Mouse (Mus musculus) intestine, embryonic 14.5 days (tissue): ENCODE measurements around the gene Lypla2. TPM values are rescaled to one million over a fixed set of nuclear protein-coding genes. Genes with fewer than 3 reads are reported as not detected.

Experiments
- ATAC-seq: fragments of 200-750 bp; cut with Nextera tagmentation; replicated peaks from 2 replicates; pipeline ENCODE4 v1.8.0; 2017; ENCODE audit warnings: low read depth, moderate number of reproducible peaks, moderate TSS enrichment, moderate library complexity; ENCODE audit not compliant: low FRiP score, low TSS enrichment
- DNase-seq: peaks from one replicate; pipeline ENCODE4 v3.0.0-alpha.2; 2018; ENCODE audit warnings: low spot score
- H3K27ac ChIP-seq: fragments of 300-500 bp; sonication (generic); 2 replicates; pipeline ENCODE4 v1.5.1; 2014; ENCODE audit warnings: low read depth, mild to moderate bottlenecking, control low read depth
- H3K27me3 ChIP-seq: fragments of 300-500 bp; sonication (generic); replicated peaks from 2 replicates; pipeline ENCODE4 v1.6.1; 2014; ENCODE audit warnings: low read length, control low read depth; ENCODE audit not compliant: control insufficient read depth, insufficient read depth
- H3K36me3 ChIP-seq: fragments of 300-500 bp; sonication (generic); 2 replicates; pipeline ENCODE4 v1.6.1; 2014; ENCODE audit warnings: low read length, control low read depth; ENCODE audit not compliant: control insufficient read depth, insufficient read depth
- H3K4me1 ChIP-seq: fragments of 300-500 bp; sonication (generic); replicated peaks from 2 replicates; pipeline ENCODE4 v1.6.1; 2014; ENCODE audit warnings: low read length, control low read depth, mixed read lengths; ENCODE audit not compliant: control insufficient read depth, insufficient read depth
- H3K4me2 ChIP-seq: fragments of 300-500 bp; sonication (generic); 2 replicates; pipeline ENCODE4 v1.6.1; 2014; ENCODE audit warnings: low read length
- H3K4me3 ChIP-seq: fragments of 300-500 bp; sonication (generic); 2 replicates; pipeline ENCODE4 v1.5.1; 2014; ENCODE audit warnings: low read depth, low read length, control low read depth, mixed read lengths
- H3K9ac ChIP-seq: fragments of 300-500 bp; sonication (generic); 2 replicates; pipeline ENCODE4 v1.6.1; 2014; ENCODE audit warnings: mild to moderate bottlenecking, low read length
- H3K9me3 ChIP-seq: fragments of 300-500 bp; sonication (generic); 2 replicates; pipeline ENCODE4 v1.6.1; 2016; ENCODE audit warnings: low read length, control low read depth; ENCODE audit not compliant: control insufficient read depth
- WGBS: fragments of 180-500 bp; shearing (Covaris S2); extraction: QIAGEN DNeasy Blood & Tissue Kit; methylation state at CpG from one replicate; pipeline ENCODE4 v1.1.7; 2014; 5-methylcytosine and 5-hydroxymethylcytosine counted together
- polyA plus RNA-seq: library from polyadenylated mRNA; unstranded; fragments of >200 nt; fragmentation: Nextera tagmentation; extraction: Ambion mirVana; gene quantifications from 2 replicates; pipeline ENCODE4 v1.2.1, GENCODE M21; 2014

The Lypla2 gene
- polyA plus RNA-seq, 1 experiment from 2014 or later: 109 TPM

DNA sequence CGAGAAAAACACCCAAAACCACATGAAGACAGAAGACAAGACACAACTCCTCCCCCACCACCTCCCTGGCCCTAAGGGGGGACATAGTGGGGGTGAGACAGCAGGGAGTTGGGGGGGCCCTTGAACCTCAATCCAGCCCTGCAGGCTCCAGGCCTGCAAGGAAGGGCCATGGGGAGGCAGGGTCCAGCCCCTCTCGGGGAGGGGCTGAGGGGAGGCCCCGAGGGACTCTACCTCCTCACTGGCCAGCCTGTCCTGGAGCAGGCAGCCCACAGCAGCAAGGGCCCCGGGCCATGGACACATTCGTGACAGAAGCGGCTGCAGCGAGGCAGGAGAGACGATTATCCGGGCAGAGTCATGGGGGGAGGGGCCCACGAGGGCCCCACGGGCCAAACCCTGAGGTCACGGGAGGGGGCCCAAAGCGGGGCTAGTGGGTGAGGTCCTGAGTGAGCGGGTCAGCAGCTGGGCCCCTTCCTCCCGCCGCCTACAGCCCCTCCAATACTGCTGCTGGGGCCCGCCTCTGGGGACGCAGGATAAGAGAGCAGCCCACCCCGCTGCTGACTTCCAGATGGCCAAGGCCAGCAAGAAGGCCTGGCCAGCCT is 4.1 kb downstream of the Lypla2 start:
- Histone ChIP-seq H3K27ac (no peak overlapping the region), H3K4me2 (no peak overlapping the region), H3K27me3 (no peaks in the 10 kb centered on the region), H3K4me1 (peaks cover 20% of the 10 kb centered on the region), H3K9me3 (no peaks in the 10 kb centered on the region), H3K4me3 (no peak overlapping the region), H3K36me3 (peaks cover 46% of the 10 kb centered on the region), H3K9ac (no peak overlapping the region)
- DNase-seq (no peak), ATAC-seq (no peak)
- 75% methylated on average over 19 of the region's 19 CpGs for WGBS

DNA sequence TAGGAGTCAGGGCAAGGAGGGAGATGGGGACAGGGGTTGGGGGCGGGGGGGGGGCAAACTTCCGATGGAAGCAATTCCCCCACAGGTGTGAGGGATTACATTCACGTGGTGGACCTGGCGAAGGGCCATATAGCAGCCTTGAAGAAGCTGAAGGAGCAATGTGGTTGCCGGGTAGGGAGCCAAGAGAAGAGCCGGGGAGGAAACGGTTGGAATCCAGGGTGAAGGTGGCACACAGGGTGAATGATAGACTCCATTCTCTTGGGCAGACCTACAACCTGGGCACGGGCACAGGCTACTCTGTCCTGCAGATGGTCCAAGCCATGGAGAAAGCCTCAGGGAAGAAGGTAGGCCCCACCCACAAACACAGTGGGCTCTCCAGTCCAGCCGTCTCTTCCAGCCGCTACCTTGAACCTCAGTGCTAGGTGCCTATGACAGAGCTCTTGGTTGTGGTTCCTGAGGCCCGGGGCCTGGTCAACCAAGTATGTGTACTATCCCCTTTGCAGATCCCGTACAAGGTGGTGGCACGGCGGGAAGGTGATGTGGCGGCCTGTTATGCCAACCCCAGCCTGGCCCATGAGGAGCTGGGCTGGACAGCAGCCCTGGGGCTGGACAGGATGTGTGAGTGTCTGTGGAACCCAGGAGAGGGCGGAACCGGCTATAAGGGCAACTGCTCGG is 5.2 kb downstream of the Lypla2 start:
- Histone ChIP-seq H3K4me3 (no peak overlapping the region), H3K27ac (no peak overlapping the region), H3K36me3 (peaks cover 48% of the 10 kb centered on the region), H3K9ac (no peak overlapping the region), H3K9me3 (no peaks in the 10 kb centered on the region), H3K4me1 (peaks cover 18% of the 10 kb centered on the region), H3K4me2 (no peak overlapping the region), H3K27me3 (no peaks in the 10 kb centered on the region)
- no peak for DNase-seq
- ATAC-seq: no peak
- 86% methylated on average over 18 of the region's 18 CpGs for WGBS

DNA sequence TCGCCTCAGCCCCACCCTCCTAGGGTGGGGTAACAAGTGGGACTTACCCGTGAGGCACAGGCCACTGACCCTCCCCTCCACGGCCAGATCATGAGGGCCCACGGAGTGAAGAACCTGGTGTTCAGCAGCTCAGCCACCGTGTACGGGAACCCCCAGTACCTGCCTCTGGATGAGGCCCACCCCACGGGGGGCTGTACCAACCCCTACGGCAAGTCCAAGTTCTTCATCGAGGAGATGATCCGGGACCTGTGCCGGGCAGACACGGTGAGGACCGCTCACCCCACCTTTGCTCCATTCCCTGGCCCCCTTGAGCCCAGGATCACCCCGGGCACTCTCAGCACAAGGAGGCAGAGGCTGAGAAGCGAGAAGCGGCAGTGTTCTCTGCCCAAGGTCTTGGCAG is 6.1 kb downstream of the Lypla2 start:
- WGBS: 90% methylated on average over 16 of the region's 16 CpGs
- Histone ChIP-seq H3K4me2 (no peak overlapping the region), H3K36me3 (peaks cover 56% of the 10 kb centered on the region), H3K4me1 (peaks cover 12% of the 10 kb centered on the region), H3K4me3 (no peak overlapping the region), H3K9ac (no peak overlapping the region), H3K9me3 (no peaks in the 10 kb centered on the region), H3K27me3 (no peaks in the 10 kb centered on the region), H3K27ac (no peak overlapping the region)
- DNase-seq (no peak), ATAC-seq (no peak)

- no peaks in the 10 kb centered on the region for H3K9me3 ChIP-seq
- no peak overlapping the region for H3K9ac ChIP-seq
- 79% methylated on average over 9 of the region's 9 CpGs for WGBS
- no peak for DNase-seq
- H3K4me3 ChIP-seq: no peak overlapping the region
- peaks cover 55% of the 10 kb centered on the region for H3K36me3 ChIP-seq
- H3K27me3 ChIP-seq: no peaks in the 10 kb centered on the region
- ATAC-seq: no peak
- no peak overlapping the region for H3K27ac ChIP-seq
- H3K4me1 ChIP-seq: peaks cover 11% of the 10 kb centered on the region
- no peak overlapping the region for H3K4me2 ChIP-seq
Observed at GRCm38 (mm10) chr4:135965113-135965512, 7.3 kb downstream of the Lypla2 start.

DNA sequence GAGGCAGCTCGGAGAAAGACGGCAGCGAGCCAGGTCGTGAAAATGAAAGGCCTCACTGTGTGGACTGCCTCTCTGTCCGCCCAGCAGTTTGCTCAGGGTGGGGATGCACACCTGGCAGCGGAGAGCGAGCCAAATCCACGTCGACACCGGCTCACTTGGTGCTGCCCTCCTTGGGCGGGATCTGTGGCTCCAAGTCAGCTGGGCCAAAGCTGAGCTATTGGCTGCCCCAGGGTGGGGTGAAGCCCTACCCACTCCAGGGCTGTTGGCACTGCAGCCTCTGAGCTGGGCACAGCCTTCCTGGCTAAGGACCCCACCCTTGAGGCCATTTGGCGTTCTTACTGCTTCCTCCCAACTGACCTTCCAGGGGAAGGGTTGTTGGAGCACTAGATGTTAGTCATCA is 8.0 kb downstream of the Lypla2 start:
- peak; percentile 22; the same call in 1 of the 2 replicates for ATAC-seq
- peaks cover 54% of the 10 kb centered on the region for H3K36me3 ChIP-seq
- peak overlapping the region; percentile 43; the same call in 1 of the 2 replicates for H3K27ac ChIP-seq
- H3K27me3 ChIP-seq: no peaks in the 10 kb centered on the region
- no peaks in the 10 kb centered on the region for H3K9me3 ChIP-seq
- peak overlapping the region; percentile 83 for H3K9ac ChIP-seq
- 6% methylated on average over 12 of the region's 12 CpGs for WGBS
- peak overlapping the region; percentile 97 for H3K4me2 ChIP-seq
- H3K4me1 ChIP-seq: peaks cover 11% of the 10 kb centered on the region
- DNase-seq: no peak
- H3K4me3 ChIP-seq: peak overlapping the region; percentile 71

- Histone ChIP-seq H3K27ac (peak within 1 kb of the TSS; percentile 86), H3K4me3 (peak within 1 kb of the TSS; percentile 71), H3K4me1 (peaks cover 11% of the 10 kb centered on the region), H3K4me2 (peak within 1 kb of the TSS; percentile 97), H3K9ac (peak within 1 kb of the TSS; percentile 83), H3K36me3 (peaks cover 54% of the 10 kb centered on the region), H3K9me3 (no peaks in the 10 kb centered on the region), H3K27me3 (no peaks in the 10 kb centered on the region)
- WGBS: under 1% methylated on average over 55 of the region's 56 CpGs
- peak; percentile 89 for ATAC-seq
- peak; percentile 93 for DNase-seq
Observed at GRCm38 (mm10) chr4:135963457-135964193, 8.8 kb downstream of the Lypla2 start, which contains the start of gene Gale. Gale (plus strand) TSS chr4:135963727.

DNA sequence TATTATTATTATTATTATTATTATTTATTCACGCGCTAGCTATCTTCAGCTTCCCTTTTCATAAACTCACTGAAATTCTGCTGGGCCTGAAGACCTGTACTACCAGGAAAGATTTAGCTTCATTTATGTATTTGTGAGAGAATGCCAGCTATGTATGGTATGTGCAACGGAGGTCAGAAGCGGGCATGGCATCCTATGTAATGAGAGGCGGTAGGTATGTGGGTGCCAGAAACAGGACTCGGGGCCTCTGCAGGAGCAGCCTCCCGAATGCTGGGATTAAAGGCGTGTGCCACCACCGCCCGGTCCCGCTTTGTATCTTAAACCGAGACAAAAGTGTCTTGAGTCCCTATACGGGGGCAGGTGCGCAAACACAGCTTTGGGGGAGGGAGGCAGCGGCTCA is 9.5 kb downstream of the Lypla2 start:
- Histone ChIP-seq H3K4me3 (peak overlapping the region; percentile 71), H3K27ac (peak overlapping the region; percentile 86), H3K36me3 (peaks cover 50% of the 10 kb centered on the region), H3K4me1 (peaks cover 11% of the 10 kb centered on the region), H3K9ac (peak overlapping the region; percentile 83), H3K27me3 (no peaks in the 10 kb centered on the region), H3K9me3 (no peaks in the 10 kb centered on the region), H3K4me2 (peak overlapping the region; percentile 97)
- WGBS: 7% methylated on average over 15 of the region's 15 CpGs
- DNase-seq (no peak), ATAC-seq (no peak)

DNA sequence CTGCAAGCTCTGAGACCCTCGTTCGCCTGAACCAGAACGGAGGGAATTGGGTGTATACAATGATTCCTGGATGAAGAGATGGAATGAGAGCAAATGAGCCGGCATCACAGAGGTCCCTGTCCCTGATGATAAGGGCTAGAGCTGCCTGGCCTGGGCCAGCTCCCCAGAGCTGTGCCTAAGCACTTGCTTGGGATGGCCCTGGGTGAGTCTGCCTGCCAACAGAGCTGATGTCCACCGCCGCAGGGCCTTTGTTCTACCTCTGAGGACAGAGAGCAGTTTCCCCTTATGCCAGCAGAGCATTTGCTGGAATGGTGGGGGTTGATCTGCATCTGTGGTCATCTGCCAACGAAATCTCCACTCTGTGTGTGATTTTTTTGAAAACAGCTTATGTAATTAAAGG is 10.2 kb downstream of the Lypla2 start:
- peaks cover 11% of the 10 kb centered on the region for H3K4me1 ChIP-seq
- no peak overlapping the region for H3K4me3 ChIP-seq
- H3K27me3 ChIP-seq: no peaks in the 10 kb centered on the region
- no peak overlapping the region for H3K9ac ChIP-seq
- WGBS: 91% methylated on average over 7 of the region's 7 CpGs
- H3K4me2 ChIP-seq: no peak overlapping the region
- H3K9me3 ChIP-seq: no peaks in the 10 kb centered on the region
- no peak overlapping the region for H3K27ac ChIP-seq
- ATAC-seq (no peak), DNase-seq (no peak)
- H3K36me3 ChIP-seq: peaks cover 50% of the 10 kb centered on the region
